Mouse (Mus musculus): ENCODE measurements around the gene Rere.

DNA sequence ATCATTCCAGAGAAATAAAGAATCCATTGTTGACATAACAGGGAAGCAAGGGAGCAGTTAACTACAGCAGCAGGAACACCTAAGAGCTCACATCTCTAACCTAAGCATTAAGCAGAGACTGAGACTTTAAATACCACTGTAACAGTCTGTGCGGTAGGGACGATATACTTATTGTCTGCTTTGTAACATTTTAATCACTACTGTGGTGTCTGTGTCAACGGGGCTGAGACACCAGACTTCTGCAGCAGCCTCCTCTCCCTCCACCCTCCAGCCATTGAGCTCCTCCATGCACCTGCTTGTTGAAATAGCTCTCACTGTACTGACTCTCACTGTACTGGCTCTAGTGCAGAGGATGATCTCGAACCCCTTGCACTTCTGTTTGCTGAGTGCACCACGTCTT is 98.8 kb downstream of the Rere start:
- TF ChIP-seq NELFE (IDR thresholded peaks at IDR 0.05; ENCODE audit: low read depth, low read length): no peak
- no peak for TF ChIP-seq EP300 (IDR thresholded peaks at IDR 0.05; ENCODE audit: low read depth in 1 of 2, low read length in 2 of 2)
- TF ChIP-seq MAZ (IDR thresholded peaks at IDR 0.05; ENCODE audit: low read depth, low read length): no peak
- TF ChIP-seq POLR2A (IDR thresholded peaks at IDR 0.05; ENCODE audit: control insufficient read depth in 1 of 2, insufficient read depth in 1 of 2, low read depth in 1 of 2, low read length in 2 of 2, poor library complexity in 1 of 2): no peak
- no peak for TF ChIP-seq CTCF (IDR thresholded peaks at IDR 0.05 in 2 of 3, conservative IDR thresholded peaks at IDR 0.05 in 1 of 3; ENCODE audit: control insufficient read depth in 1 of 3, insufficient read depth in 1 of 3, low read depth in 2 of 3, low read length in 3 of 3, poor library complexity in 1 of 3, severe bottlenecking in 1 of 3)
- no peak for TF ChIP-seq TAL1 (IDR thresholded peaks at IDR 0.05; ENCODE audit: low read length)
- no peak for TF ChIP-seq JUND (IDR thresholded peaks at IDR 0.05; ENCODE audit: low read depth, low read length)
- TF ChIP-seq MYC (IDR thresholded peaks at IDR 0.05; ENCODE audit: low read depth, low read length): no peak
- no peak for TF ChIP-seq MXI1 (IDR thresholded peaks at IDR 0.05; ENCODE audit: low read depth, low read length)
- no peak for TF ChIP-seq USF2 (IDR thresholded peaks at IDR 0.05; ENCODE audit: borderline replicate concordance in 1 of 2, insufficient read depth in 1 of 2, low read depth in 1 of 2, low read length in 2 of 2)

Data from MEL (cell line).